Mouse (Mus musculus): ENCODE measurements around the gene Pkig. TPM values are rescaled to one million over a fixed set of nuclear protein-coding genes. Genes with fewer than 3 reads are reported as not detected.

Pkig gene
- polyA plus RNA-seq, 1 experiment, result not detected

GRCm38 (mm10) chr2:163710606-163711159 lies 52.5 kb downstream of the Pkig start:
- no peak overlapping the region for H3K4me3 ChIP-seq (ENCODE audit: insufficient read depth, low read depth, low read length)
- H3K27ac ChIP-seq (ENCODE audit: insufficient read depth, low read depth, low read length), result no peak overlapping the region
- peaks cover 18% of the 10 kb centered on the region for H3K4me1 ChIP-seq (ENCODE audit: control insufficient read depth, insufficient read depth, low read length)
- 70% methylated on average over 5 of the region's 5 CpGs for WGBS
- no peak for TF ChIP-seq CTCF (IDR thresholded peaks at IDR 0.05; ENCODE audit: insufficient read depth, low read depth, low read length)
- no peak for TF ChIP-seq POLR2A (IDR thresholded peaks at IDR 0.05; ENCODE audit: insufficient read depth, low read depth, low read length)

GRCm38 (mm10) chr2:163711368-163711868 lies 53.2 kb downstream of the Pkig start:
- TF ChIP-seq CTCF (IDR thresholded peaks at IDR 0.05; ENCODE audit: insufficient read depth, low read depth, low read length), result no peak
- TF ChIP-seq POLR2A (IDR thresholded peaks at IDR 0.05; ENCODE audit: insufficient read depth, low read depth, low read length), result no peak
- Histone ChIP-seq H3K27ac (ENCODE audit: insufficient read depth, low read depth, low read length) (no peak overlapping the region), H3K4me3 (ENCODE audit: insufficient read depth, low read depth, low read length) (no peak overlapping the region), H3K4me1 (ENCODE audit: control insufficient read depth, insufficient read depth, low read length) (peaks cover 25% of the 10 kb centered on the region)
- WGBS, result 78% methylated on average over 8 of the region's 8 CpGs

- WGBS, result 49% methylated on average over 7 of the region's 7 CpGs
- no peak overlapping the region for H3K4me3 ChIP-seq (ENCODE audit: insufficient read depth, low read depth, low read length)
- H3K4me1 ChIP-seq (ENCODE audit: control insufficient read depth, insufficient read depth, low read length), result peaks cover 32% of the 10 kb centered on the region
- no peak for TF ChIP-seq CTCF (IDR thresholded peaks at IDR 0.05; ENCODE audit: insufficient read depth, low read depth, low read length)
- no peak for TF ChIP-seq POLR2A (IDR thresholded peaks at IDR 0.05; ENCODE audit: insufficient read depth, low read depth, low read length)
- peak overlapping the region; percentile 37 for H3K27ac ChIP-seq (ENCODE audit: insufficient read depth, low read depth, low read length)
Observed at GRCm38 (mm10) chr2:163712473-163712872, 54.3 kb downstream of the Pkig start.

GRCm38 (mm10) chr2:163712874-163713273 lies 54.7 kb downstream of the Pkig start:
- Histone ChIP-seq H3K4me3 (ENCODE audit: insufficient read depth, low read depth, low read length) (no peak overlapping the region), H3K27ac (ENCODE audit: insufficient read depth, low read depth, low read length) (peak overlapping the region; percentile 37; the same call in 1 of the 2 replicates), H3K4me1 (ENCODE audit: control insufficient read depth, insufficient read depth, low read length) (peaks cover 32% of the 10 kb centered on the region)
- 83% methylated on average over 6 of the region's 6 CpGs for WGBS
- no peak for TF ChIP-seq CTCF (IDR thresholded peaks at IDR 0.05; ENCODE audit: insufficient read depth, low read depth, low read length)
- TF ChIP-seq POLR2A (IDR thresholded peaks at IDR 0.05; ENCODE audit: insufficient read depth, low read depth, low read length), result no peak

GRCm38 (mm10) chr2:163713340-163713739 lies 55.2 kb downstream of the Pkig start:
- H3K4me3 ChIP-seq (ENCODE audit: insufficient read depth, low read depth, low read length), result no peak overlapping the region
- H3K27ac ChIP-seq (ENCODE audit: insufficient read depth, low read depth, low read length), result no peak overlapping the region
- no peak for TF ChIP-seq CTCF (IDR thresholded peaks at IDR 0.05; ENCODE audit: insufficient read depth, low read depth, low read length)
- TF ChIP-seq POLR2A (IDR thresholded peaks at IDR 0.05; ENCODE audit: insufficient read depth, low read depth, low read length), result no peak
- 77% methylated on average over 3 of the region's 3 CpGs for WGBS
- H3K4me1 ChIP-seq (ENCODE audit: control insufficient read depth, insufficient read depth, low read length), result peaks cover 32% of the 10 kb centered on the region

GRCm38 (mm10) chr2:163716448-163716847 lies 58.3 kb downstream of the Pkig start:
- Histone ChIP-seq H3K27ac (ENCODE audit: insufficient read depth, low read depth, low read length) (peak overlapping the region; percentile 76), H3K4me1 (ENCODE audit: control insufficient read depth, insufficient read depth, low read length) (peaks cover 37% of the 10 kb centered on the region), H3K4me3 (ENCODE audit: insufficient read depth, low read depth, low read length) (no peak overlapping the region)
- TF ChIP-seq POLR2A (IDR thresholded peaks at IDR 0.05; ENCODE audit: insufficient read depth, low read depth, low read length) (no peak), CTCF (IDR thresholded peaks at IDR 0.05; ENCODE audit: insufficient read depth, low read depth, low read length) (no peak)
- 50% methylated on average over 8 of the region's 8 CpGs for WGBS

- Histone ChIP-seq H3K4me3 (ENCODE audit: insufficient read depth, low read depth, low read length) (no peak overlapping the region), H3K4me1 (ENCODE audit: control insufficient read depth, insufficient read depth, low read length) (peaks cover 38% of the 10 kb centered on the region), H3K27ac (ENCODE audit: insufficient read depth, low read depth, low read length) (peak overlapping the region; percentile 76)
- TF ChIP-seq CTCF (IDR thresholded peaks at IDR 0.05; ENCODE audit: insufficient read depth, low read depth, low read length) (no peak), POLR2A (IDR thresholded peaks at IDR 0.05; ENCODE audit: insufficient read depth, low read depth, low read length) (no peak)
- 17% methylated on average over 6 of the region's 6 CpGs for WGBS
Observed at GRCm38 (mm10) chr2:163716853-163717252, 58.7 kb downstream of the Pkig start.

GRCm38 (mm10) chr2:163718526-163718925 lies 60.3 kb downstream of the Pkig start:
- no peak for TF ChIP-seq CTCF (IDR thresholded peaks at IDR 0.05; ENCODE audit: insufficient read depth, low read depth, low read length)
- no peak for TF ChIP-seq POLR2A (IDR thresholded peaks at IDR 0.05; ENCODE audit: insufficient read depth, low read depth, low read length)
- Histone ChIP-seq H3K27ac (ENCODE audit: insufficient read depth, low read depth, low read length) (no peak overlapping the region), H3K4me1 (ENCODE audit: control insufficient read depth, insufficient read depth, low read length) (peaks cover 34% of the 10 kb centered on the region), H3K4me3 (ENCODE audit: insufficient read depth, low read depth, low read length) (no peak overlapping the region)
- WGBS, result 21% methylated on average over 2 of the region's 2 CpGs

- H3K27ac ChIP-seq (ENCODE audit: insufficient read depth, low read depth, low read length), result peak overlapping the region; percentile 48; the same call in 1 of the 2 replicates
- WGBS, result 22% methylated on average over 9 of the region's 9 CpGs
- H3K4me3 ChIP-seq (ENCODE audit: insufficient read depth, low read depth, low read length), result no peak overlapping the region
- peaks cover 34% of the 10 kb centered on the region for H3K4me1 ChIP-seq (ENCODE audit: control insufficient read depth, insufficient read depth, low read length)
- peak; percentile 87 for TF ChIP-seq CTCF (IDR thresholded peaks at IDR 0.05; ENCODE audit: insufficient read depth, low read depth, low read length)
- no peak for TF ChIP-seq POLR2A (IDR thresholded peaks at IDR 0.05; ENCODE audit: insufficient read depth, low read depth, low read length)
Observed at GRCm38 (mm10) chr2:163718951-163719603, 60.9 kb downstream of the Pkig start.

All from olfactory bulb, adult 2 months (tissue).